Mouse (Mus musculus) forebrain, embryonic 15.5 days (tissue): Measurements from ENCODE around the gene Prdm10. TPM values are rescaled to one million over a fixed set of nuclear protein-coding genes. Genes with fewer than 3 reads are reported as not detected.

Experiments used
- ATAC-seq: fragments of 200-750 bp; cut with Nextera tagmentation; replicated peaks from 2 replicates; pipeline ENCODE4 v1.8.0; 2017; ENCODE audit warnings: mild to moderate bottlenecking, moderate TSS enrichment, moderate library complexity
- H3K27ac ChIP-seq: fragments of 300-500 bp; sonication (generic); replicated peaks from 2 replicates; pipeline ENCODE4 v1.5.1; 2015; ENCODE audit warnings: mild to moderate bottlenecking, inconsistent platforms
- H3K27me3 ChIP-seq: fragments of 300-500 bp; sonication (generic); 2 replicates; pipeline ENCODE4 v1.6.1; 2015; ENCODE audit warnings: inconsistent platforms
- H3K36me3 ChIP-seq: fragments of 300-500 bp; sonication (generic); 2 replicates; pipeline ENCODE4 v1.6.1; 2015; ENCODE audit warnings: mild to moderate bottlenecking, inconsistent platforms
- H3K4me1 ChIP-seq: fragments of 300-500 bp; sonication (generic); 2 replicates; pipeline ENCODE4 v1.6.1; 2015; ENCODE audit warnings: inconsistent platforms
- H3K4me2 ChIP-seq: fragments of 300-500 bp; sonication (generic); replicated peaks from 2 replicates; pipeline ENCODE4 v1.6.1; 2015; ENCODE audit warnings: mild to moderate bottlenecking, inconsistent platforms
- H3K4me3 ChIP-seq: fragments of 300-500 bp; sonication (generic); 2 replicates; pipeline ENCODE4 v1.5.1; 2015; ENCODE audit warnings: mild to moderate bottlenecking, inconsistent platforms
- H3K9ac ChIP-seq: fragments of 300-500 bp; sonication (generic); replicated peaks from 2 replicates; pipeline ENCODE4 v1.6.1; 2015; ENCODE audit warnings: mild to moderate bottlenecking, inconsistent platforms
- H3K9me3 ChIP-seq: fragments of 300-500 bp; sonication (generic); 2 replicates; pipeline ENCODE4 v1.6.1; 2016; ENCODE audit warnings: inconsistent platforms
- WGBS: fragments of 180-500 bp; shearing (Covaris S2); methylation state at CpG from one replicate; pipeline ENCODE4 v1.1.7; 2015; ENCODE audit warnings: mixed read lengths; 5-methylcytosine and 5-hydroxymethylcytosine counted together
- polyA plus RNA-seq: library from polyadenylated mRNA; unstranded; fragments of >200 nt; fragmentation: Nextera tagmentation; extraction: Ambion mirVana; gene quantifications from 2 replicates; pipeline ENCODE4 v1.2.1, GENCODE M21; 2015

The Prdm10 gene
- polyA plus RNA-seq, 1 experiment from 2014 or later: 10.2 TPM

- H3K27me3 ChIP-seq: no peaks in the 10 kb centered on the region
- peaks cover 10% of the 10 kb centered on the region for H3K4me1 ChIP-seq
- 0 out of 2 replicates have a peak, but pooled peaks have one; percentile 53 for ATAC-seq
- H3K4me3 ChIP-seq: no peak overlapping the region
- no peak overlapping the region for H3K4me2 ChIP-seq
- 67% methylated on average over 11 of the region's 11 CpGs for WGBS
- no peak overlapping the region for H3K27ac ChIP-seq
- H3K36me3 ChIP-seq: peaks cover 29% of the 10 kb centered on the region
- no peak overlapping the region for H3K9ac ChIP-seq
- H3K9me3 ChIP-seq: no peaks in the 10 kb centered on the region
These were observed 68.6 kb downstream of the Prdm10 start for GRCm38 (mm10) chr9:31348915-31349314.

GRCm38 (mm10) chr9:31352716-31353115, 72.4 kb downstream of the Prdm10 start:
- Histone ChIP-seq H3K4me3 (no peak overlapping the region), H3K36me3 (peaks cover 33% of the 10 kb centered on the region), H3K4me1 (no peaks in the 10 kb centered on the region), H3K27me3 (no peaks in the 10 kb centered on the region), H3K9me3 (no peaks in the 10 kb centered on the region), H3K9ac (no peak overlapping the region), H3K4me2 (no peak overlapping the region), H3K27ac (no peak overlapping the region)
- no peak for ATAC-seq
- WGBS: 89% methylated on average over 2 of the region's 2 CpGs

- no peak overlapping the region for H3K4me2 ChIP-seq
- H3K4me3 ChIP-seq: no peak overlapping the region
- H3K36me3 ChIP-seq: peaks cover 34% of the 10 kb centered on the region
- H3K9ac ChIP-seq: no peak overlapping the region
- WGBS: 91% methylated on average over 10 of the region's 10 CpGs
- H3K27ac ChIP-seq: no peak overlapping the region
- H3K4me1 ChIP-seq: no peaks in the 10 kb centered on the region
- H3K27me3 ChIP-seq: no peaks in the 10 kb centered on the region
- no peak for ATAC-seq
- H3K9me3 ChIP-seq: no peaks in the 10 kb centered on the region
These were observed 73.2 kb downstream of the Prdm10 start for GRCm38 (mm10) chr9:31353518-31353917.

- Histone ChIP-seq H3K9ac (no peak overlapping the region), H3K27ac (no peak overlapping the region), H3K9me3 (no peaks in the 10 kb centered on the region), H3K27me3 (no peaks in the 10 kb centered on the region), H3K36me3 (peaks cover 40% of the 10 kb centered on the region), H3K4me1 (no peaks in the 10 kb centered on the region), H3K4me3 (no peak overlapping the region), H3K4me2 (no peak overlapping the region)
- no peak for ATAC-seq
- WGBS: 94% methylated on average over 7 of the region's 7 CpGs
These were observed 73.7 kb downstream of the Prdm10 start for GRCm38 (mm10) chr9:31354051-31354450.

GRCm38 (mm10) chr9:31363698-31364609, 83.6 kb downstream of the Prdm10 start:
- H3K9me3 ChIP-seq: no peaks in the 10 kb centered on the region
- H3K4me1 ChIP-seq: 0 out of 2 replicates have a peak, but pooled peaks cover 7% of the 10 kb centered on the region
- H3K4me3 ChIP-seq: no peak overlapping the region
- no peaks in the 10 kb centered on the region for H3K27me3 ChIP-seq
- peaks cover 38% of the 10 kb centered on the region for H3K36me3 ChIP-seq
- no peak for ATAC-seq
- H3K9ac ChIP-seq: no peak overlapping the region
- no peak overlapping the region for H3K4me2 ChIP-seq
- no peak overlapping the region for H3K27ac ChIP-seq
- WGBS: 68% methylated on average over 9 of the region's 9 CpGs

- H3K4me2 ChIP-seq: no peak overlapping the region
- no peak for ATAC-seq
- H3K27ac ChIP-seq: no peak overlapping the region
- H3K27me3 ChIP-seq: no peaks in the 10 kb centered on the region
- WGBS: 94% methylated on average over 8 of the region's 8 CpGs
- H3K4me1 ChIP-seq: 0 out of 2 replicates have a peak, but pooled peaks cover 7% of the 10 kb centered on the region
- peaks cover 29% of the 10 kb centered on the region for H3K36me3 ChIP-seq
- H3K4me3 ChIP-seq: no peak overlapping the region
- no peaks in the 10 kb centered on the region for H3K9me3 ChIP-seq
- no peak overlapping the region for H3K9ac ChIP-seq
These were observed 84.7 kb downstream of the Prdm10 start for GRCm38 (mm10) chr9:31365086-31365485.

- Histone ChIP-seq H3K36me3 (peaks cover 38% of the 10 kb centered on the region), H3K4me2 (no peak overlapping the region), H3K4me3 (no peak overlapping the region), H3K4me1 (no peaks in the 10 kb centered on the region), H3K9ac (no peak overlapping the region), H3K27me3 (no peaks in the 10 kb centered on the region), H3K9me3 (0 out of 2 replicates have a peak, but pooled peaks cover 4% of the 10 kb centered on the region), H3K27ac (no peak overlapping the region)
- WGBS: 95% methylated on average over 3 of the region's 3 CpGs
- no peak for ATAC-seq
These were observed 91.4 kb downstream of the Prdm10 start for GRCm38 (mm10) chr9:31371740-31372139.

- no peak overlapping the region for H3K27ac ChIP-seq
- H3K4me3 ChIP-seq: no peak overlapping the region
- H3K36me3 ChIP-seq: peaks cover 34% of the 10 kb centered on the region
- H3K4me2 ChIP-seq: no peak overlapping the region
- no peak overlapping the region for H3K9ac ChIP-seq
- H3K4me1 ChIP-seq: no peaks in the 10 kb centered on the region
- H3K9me3 ChIP-seq: 0 out of 2 replicates have a peak, but pooled peaks cover 4% of the 10 kb centered on the region
- H3K27me3 ChIP-seq: no peaks in the 10 kb centered on the region
- ATAC-seq: no peak
These were observed 96.3 kb downstream of the Prdm10 start for GRCm38 (mm10) chr9:31376661-31377060.

GRCm38 (mm10) chr9:31384786-31385499, 104.6 kb downstream of the Prdm10 start:
- 0 out of 2 replicates have a peak, but pooled peaks cover 4% of the 10 kb centered on the region for H3K36me3 ChIP-seq
- WGBS: 83% methylated on average over 17 of the region's 17 CpGs
- no peak overlapping the region for H3K27ac ChIP-seq
- no peaks in the 10 kb centered on the region for H3K27me3 ChIP-seq
- H3K9me3 ChIP-seq: no peaks in the 10 kb centered on the region
- no peak for ATAC-seq
- peak overlapping the region; percentile 58 for H3K4me2 ChIP-seq
- H3K4me3 ChIP-seq: no peak overlapping the region
- H3K9ac ChIP-seq: no peak overlapping the region
- peaks cover 26% of the 10 kb centered on the region for H3K4me1 ChIP-seq

- peaks cover 8% of the 10 kb centered on the region; the same call in 1 of the 2 replicates for H3K36me3 ChIP-seq
These were observed 105.1 kb downstream of the Prdm10 start for GRCm38 (mm10) chr9:31385500-31385869.

GRCm38 (mm10) chr9:31385947-31386354, 105.6 kb downstream of the Prdm10 start, which contains the start of gene Nfrkb:
Nfrkb (plus strand) TSS chr9:31386192.
- H3K4me3 ChIP-seq: peak within 1 kb of the TSS; percentile 82
- peaks cover 26% of the 10 kb centered on the region for H3K4me1 ChIP-seq
- H3K9me3 ChIP-seq: no peaks in the 10 kb centered on the region
- WGBS: under 1% methylated on average over 45 of the region's 46 CpGs
- peak within 1 kb of the TSS; percentile 65 for H3K27ac ChIP-seq
- H3K36me3 ChIP-seq: peaks cover 12% of the 10 kb centered on the region
- H3K9ac ChIP-seq: peak within 1 kb of the TSS; percentile 76
- peak within 1 kb of the TSS; percentile 58 for H3K4me2 ChIP-seq
- H3K27me3 ChIP-seq: no peaks in the 10 kb centered on the region
- peak; percentile 98 for ATAC-seq

More at GRCm38 (mm10) chr9:31385500-31385869, 105.1 kb downstream of the Prdm10 start:
- H3K4me2 ChIP-seq: peak overlapping the region; percentile 58
- WGBS: 25% methylated on average over 4 of the region's 4 CpGs
- H3K9ac ChIP-seq: peak overlapping the region; percentile 76
- peak; percentile 36 for ATAC-seq
- H3K4me1 ChIP-seq: peaks cover 26% of the 10 kb centered on the region
- H3K4me3 ChIP-seq: peak overlapping the region; percentile 82
- peak overlapping the region; percentile 65 for H3K27ac ChIP-seq
- no peaks in the 10 kb centered on the region for H3K9me3 ChIP-seq
- H3K27me3 ChIP-seq: no peaks in the 10 kb centered on the region
